Mouse (Mus musculus) monocyte, adult 5-6 weeks (primary cell): ENCODE results near the gene 4931406P16Rik. TPM values are rescaled to one million over a fixed set of nuclear protein-coding genes. Genes with fewer than 3 reads are reported as not detected.

Experiments used
- ATAC-seq: fragments of 153-309, 156-312 bp; replicated peaks from 2 replicates; pipeline ENCODE4 v1.8.0; 2017; ENCODE audit warnings: mild to moderate bottlenecking; ENCODE audit not compliant: low TSS enrichment, insufficient number of reproducible peaks, severe bottlenecking, poor library complexity, low FRiP score
- total RNA-seq: library from RNA; stranded (forward); fragments of 200-1000, 200-491, 200-594 nt; gene quantifications from 3 replicates; pipeline ENCODE4 v1.2.3, GENCODE M21; 2017

4931406P16Rik gene
- total RNA-seq, 1 experiment from 2014 or later: 28.1 TPM

GRCm38 (mm10) chr7:34319123-34319522 lies 5.8 kb upstream of the 4931406P16Rik start:
- no peak for ATAC-seq

DNA sequence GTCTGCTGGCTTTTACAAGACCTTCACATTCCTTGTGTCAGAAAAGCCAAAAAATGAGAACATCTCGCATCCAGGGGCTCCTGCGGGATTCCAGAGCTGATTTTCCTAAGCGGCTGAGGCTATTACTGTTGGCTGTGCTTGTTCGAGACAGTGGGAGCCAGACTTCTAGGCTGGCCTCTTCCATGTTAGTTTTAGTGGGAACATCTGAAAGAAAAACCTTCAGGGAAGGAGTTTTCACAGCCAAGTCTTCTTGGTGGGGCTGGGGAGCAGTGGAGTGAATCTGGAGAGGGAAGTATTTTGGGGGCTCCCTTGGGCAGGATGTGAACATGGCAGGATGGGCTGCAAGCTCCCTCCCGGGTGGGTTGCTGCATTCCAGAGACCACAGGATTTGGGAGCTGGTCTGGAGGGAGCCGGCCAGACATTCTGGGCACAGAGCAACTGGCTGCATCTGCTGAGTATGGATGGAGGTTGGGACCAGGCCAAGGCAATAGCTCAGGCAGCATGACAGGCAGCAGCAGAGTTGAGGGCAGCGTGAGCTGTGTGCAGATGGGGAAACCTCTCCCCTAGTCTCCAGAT lies 4.6 kb upstream of the 4931406P16Rik start:
- ATAC-seq: no peak

- ATAC-seq: no peak
These were observed 437 bp downstream of the 4931406P16Rik start for GRCm38 (mm10) chr7:34312786-34313442.

DNA sequence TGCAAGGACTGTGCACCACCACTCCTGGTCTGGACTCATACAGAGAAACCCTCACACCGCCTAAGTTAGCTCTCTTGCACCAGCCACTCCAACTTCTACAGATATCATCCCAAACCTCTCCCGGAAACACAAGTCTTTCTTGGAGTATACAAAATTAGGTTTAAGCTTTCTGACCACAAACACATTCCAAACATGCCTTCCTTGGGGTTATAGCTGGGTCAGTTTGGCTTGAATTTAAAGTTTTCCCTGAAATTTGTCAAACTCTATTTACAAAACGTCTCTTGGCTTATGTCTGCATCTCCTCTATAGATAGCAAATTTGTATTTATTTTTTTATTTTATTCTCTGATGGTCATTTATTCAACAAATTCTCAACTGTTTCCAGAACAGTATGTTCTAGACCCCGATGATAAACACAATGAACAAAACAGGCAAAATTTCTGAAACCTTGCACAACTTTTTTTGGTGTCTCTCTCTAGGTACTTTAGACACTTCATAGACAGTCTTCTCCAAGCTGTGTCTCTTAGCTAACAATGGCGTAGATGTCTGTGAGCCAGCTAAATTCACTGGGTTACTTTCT lies 4.1 kb downstream of the 4931406P16Rik start:
- no peak for ATAC-seq

DNA sequence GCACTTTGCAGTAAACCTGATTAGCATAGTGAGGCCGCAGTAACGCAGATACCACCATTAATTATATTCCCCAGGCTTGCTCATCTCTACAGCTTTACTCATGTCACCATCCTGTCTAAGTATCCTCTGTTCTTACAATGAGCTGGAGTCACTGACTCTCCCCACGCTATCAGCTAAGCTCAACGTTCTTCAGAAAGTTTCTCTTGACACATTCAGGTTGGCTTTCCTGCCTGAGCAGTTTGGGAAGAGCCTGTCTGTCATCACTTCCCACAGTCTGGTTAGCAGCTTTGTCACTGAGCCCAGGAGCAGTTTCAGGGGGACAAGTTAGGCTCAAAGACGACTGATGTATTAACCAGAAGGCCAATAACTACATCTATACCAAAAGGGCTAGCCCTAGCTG lies 4.8 kb downstream of the 4931406P16Rik start:
- ATAC-seq: no peak

DNA sequence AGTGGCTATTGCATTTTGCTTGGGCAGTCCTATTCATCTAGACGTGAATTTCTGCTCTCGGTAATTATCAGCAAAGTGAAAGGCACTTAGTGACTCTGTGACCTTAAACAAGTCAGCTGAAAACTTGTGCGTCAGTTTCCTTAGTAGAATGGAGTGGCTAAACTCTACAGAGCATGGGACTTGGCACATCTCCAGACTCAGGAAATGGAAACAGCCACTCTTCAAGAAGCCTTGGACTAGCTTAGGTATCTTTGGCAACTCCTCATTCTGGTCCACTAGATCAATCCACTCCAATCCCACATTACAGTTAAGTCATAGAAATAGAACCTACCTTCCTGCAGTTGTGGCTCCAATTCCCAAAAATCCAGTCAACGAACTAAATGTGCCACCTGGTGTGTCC lies 7.9 kb downstream of the 4931406P16Rik start:
- ATAC-seq: no peak

DNA sequence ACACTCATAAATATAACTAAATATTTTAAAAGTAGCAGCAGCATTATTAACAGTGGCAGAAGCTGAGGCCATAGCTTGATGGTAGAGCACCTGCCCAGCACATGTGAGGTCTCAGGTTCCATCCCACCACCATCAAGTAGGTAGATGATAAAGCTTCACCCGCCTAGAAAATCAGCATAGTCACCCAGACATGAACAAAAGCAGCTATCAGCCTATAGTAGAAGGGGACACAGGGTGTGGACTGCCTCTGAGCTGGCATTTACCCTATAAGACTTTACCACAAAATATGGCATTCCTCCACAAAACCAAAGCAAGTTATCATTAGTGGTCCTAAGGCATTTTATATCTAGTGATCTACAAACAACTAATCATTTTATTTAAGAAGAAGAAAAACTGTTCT lies 10.7 kb downstream of the 4931406P16Rik start:
- ATAC-seq: no peak

DNA sequence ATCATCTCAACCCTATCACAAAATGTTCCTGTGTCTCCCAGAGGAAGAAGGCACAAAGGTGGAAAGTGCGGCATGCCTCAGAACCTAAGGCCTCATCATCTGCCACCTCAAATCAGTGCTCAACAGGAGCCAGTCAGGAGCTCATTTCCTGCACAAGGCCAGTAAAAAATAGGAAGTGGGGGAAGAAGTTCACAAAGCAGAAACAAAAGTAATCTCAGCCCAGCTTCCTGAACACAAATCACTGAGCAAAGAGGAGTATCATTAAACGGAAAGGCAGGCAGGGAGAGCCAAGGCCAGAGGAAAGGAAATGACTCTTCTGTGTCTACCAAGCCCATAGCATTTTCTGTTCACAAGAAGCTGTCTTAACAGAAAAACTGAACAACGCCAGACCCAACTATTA lies 11.4 kb downstream of the 4931406P16Rik start:
- no peak for ATAC-seq

DNA sequence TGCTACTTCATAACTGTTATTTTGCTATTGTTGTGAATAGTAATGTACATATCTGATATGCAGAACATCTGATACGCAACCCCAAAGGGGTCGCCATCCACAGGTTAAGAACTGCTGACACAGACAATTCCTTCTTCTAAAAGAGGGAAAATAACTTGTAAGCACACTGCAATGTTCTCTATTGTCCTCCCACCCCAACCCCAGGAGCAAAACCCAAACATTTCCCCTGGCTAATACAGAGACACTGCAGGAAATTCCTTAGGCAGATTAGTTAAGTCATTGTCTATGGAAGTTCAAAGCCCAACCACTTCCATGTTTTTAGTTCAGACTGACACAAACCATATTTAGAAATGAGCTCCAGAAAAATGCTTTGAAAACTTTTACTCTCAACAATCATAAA lies 14.5 kb downstream of the 4931406P16Rik start:
- no peak for ATAC-seq

DNA sequence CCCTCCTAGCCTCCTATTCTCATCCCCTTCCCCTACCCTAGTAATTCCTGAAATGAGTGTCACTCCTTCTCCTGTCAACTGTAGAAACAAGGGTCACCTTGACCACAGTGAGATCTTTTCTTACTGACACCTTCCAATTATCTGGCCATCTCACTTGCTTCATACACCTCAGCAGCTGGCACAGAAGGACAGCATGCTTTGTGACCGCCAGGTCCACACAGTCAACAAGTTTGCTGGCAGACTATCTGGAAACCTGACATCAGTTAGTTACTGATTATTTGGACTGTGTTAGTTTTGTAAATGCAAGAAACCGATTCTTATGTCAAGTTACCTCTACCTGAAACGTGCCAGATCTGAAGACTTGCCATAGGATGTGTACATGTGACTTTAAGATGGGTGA lies 17.2 kb downstream of the 4931406P16Rik start:
- no peak for ATAC-seq

GRCm38 (mm10) chr7:34292633-34293032 lies 20.7 kb downstream of the 4931406P16Rik start:
- ATAC-seq: no peak

DNA sequence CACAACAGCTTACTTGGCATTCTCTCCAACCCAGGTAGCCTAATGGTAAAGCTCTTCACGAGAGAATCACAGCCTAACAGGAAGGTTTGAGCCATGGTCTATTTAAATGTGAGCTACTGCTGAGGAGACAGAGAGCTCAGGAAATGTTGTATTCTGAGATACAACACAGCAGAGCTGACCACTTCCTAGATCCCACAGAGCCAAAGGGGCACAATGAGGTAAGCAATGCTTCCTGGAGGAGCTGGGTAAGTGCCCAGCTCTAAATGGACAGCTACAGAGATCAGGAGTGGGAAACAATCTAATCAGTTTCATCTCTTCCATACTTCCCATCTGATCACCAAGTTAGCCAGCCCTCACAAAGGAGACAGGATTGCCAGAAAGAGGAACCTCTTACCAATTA lies 22.1 kb downstream of the 4931406P16Rik start:
- ATAC-seq: no peak

DNA sequence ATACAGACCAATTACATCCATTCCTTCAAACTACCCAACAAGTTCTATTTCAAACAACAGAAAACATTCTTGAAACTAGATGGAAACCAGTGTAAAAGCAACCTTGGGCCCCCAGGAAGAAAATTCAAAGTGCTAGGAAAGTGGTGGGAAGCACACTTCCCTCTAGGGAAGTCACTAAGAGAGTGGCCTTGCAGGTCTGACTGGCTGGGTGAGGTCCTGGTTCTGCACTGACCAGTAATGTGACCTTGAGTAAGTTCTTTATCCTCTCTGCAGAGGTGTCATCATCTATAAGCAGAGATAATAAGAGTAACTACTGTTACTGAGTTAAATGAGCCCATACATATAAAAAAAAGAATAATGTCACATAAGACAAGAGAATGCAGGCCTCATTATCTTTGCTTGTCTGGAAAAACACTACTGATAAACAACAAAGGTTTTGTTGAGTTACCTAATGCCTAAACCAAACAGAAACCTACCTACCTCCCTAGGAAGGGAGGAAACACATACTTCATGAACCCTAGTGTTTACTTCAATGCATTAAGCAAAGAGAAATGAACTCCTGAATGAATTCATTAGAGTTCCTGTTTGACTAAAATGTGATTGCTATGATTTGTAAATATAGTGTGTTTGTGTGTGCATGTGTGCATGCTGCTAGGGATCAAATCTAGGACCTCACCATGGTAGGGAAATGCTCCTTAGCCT lies 22.8 kb downstream of the 4931406P16Rik start:
- no peak for ATAC-seq

GRCm38 (mm10) chr7:34277656-34278055 lies 35.7 kb downstream of the 4931406P16Rik start:
- no peak for ATAC-seq

GRCm38 (mm10) chr7:34276066-34276465 lies 37.3 kb downstream of the 4931406P16Rik start:
- ATAC-seq: no peak

DNA sequence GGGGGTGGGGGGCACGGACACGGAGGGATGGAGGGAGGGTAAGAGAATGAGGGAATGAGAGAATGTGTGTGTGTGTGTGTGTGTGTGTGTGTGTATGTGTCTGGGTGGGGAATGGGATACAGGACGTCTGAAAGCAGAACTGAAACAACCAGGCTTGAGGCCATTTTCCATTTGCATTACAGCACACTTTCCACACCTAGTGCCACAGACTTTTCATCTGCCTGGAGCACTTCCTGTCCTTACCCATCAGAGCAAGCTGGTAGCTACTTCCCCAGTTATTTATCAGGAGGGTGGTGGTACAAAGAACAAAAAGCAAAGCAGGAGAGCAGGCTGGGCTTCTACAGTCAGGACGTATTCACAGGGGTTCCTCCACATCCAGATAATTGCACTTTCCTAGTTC lies 40.9 kb downstream of the 4931406P16Rik start:
- ATAC-seq: peak; percentile 40; the same call in 1 of the 2 replicates

GRCm38 (mm10) chr7:34268463-34268862 lies 44.9 kb downstream of the 4931406P16Rik start:
- ATAC-seq: no peak

GRCm38 (mm10) chr7:34266421-34266820 lies 46.9 kb downstream of the 4931406P16Rik start:
- no peak for ATAC-seq

- peak; percentile 66; the same call in 1 of the 2 replicates for ATAC-seq
These were observed 47.4 kb downstream of the 4931406P16Rik start for GRCm38 (mm10) chr7:34265876-34266346.

DNA sequence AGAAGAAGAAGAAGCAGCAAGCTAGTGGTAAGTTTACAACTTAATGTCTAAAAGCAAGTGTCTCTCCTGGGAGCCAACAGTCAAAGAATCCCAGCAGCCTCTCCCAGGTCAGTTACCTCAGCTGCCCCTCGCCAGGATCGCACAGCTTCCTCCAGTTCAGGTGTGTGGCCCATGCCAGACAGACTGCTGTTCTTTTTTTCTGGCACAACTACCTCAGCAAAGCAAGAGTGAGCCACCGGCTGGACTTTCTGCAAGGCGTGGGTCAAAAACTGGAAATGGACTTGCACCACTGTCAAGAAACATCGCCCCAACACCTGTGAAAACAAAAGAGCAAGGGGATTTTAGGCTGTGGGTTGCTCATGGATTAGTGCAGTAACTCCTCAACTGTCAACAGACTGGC lies 49.9 kb downstream of the 4931406P16Rik start:
- ATAC-seq: no peak
